Mouse (Mus musculus): Measurements from ENCODE around the gene Uchl3. TPM values are rescaled to one million over a fixed set of nuclear protein-coding genes. Genes with fewer than 3 reads are reported as not detected.

Gene Uchl3
- polyA plus RNA-seq, 1 experiment from 2014 or later = 76.9 TPM

- H3K4me3 ChIP-seq = no peak overlapping the region
- peaks cover 4% of the 10 kb centered on the region; the same call in 1 of the 2 replicates for H3K36me3 ChIP-seq
- ATAC-seq (replicated peaks; ENCODE audit: insufficient number of reproducible peaks, insufficient read depth, low FRiP score, low read depth) = no peak
- 90% methylated on average over 6 of the region's 6 CpGs for WGBS
- H3K4me2 ChIP-seq = no peak overlapping the region
- peaks cover 9% of the 10 kb centered on the region for H3K4me1 ChIP-seq (replicated peaks)
- H3K9ac ChIP-seq = no peak overlapping the region
- no peaks in the 10 kb centered on the region for H3K9me3 ChIP-seq (replicated peaks)
- no peaks in the 10 kb centered on the region for H3K27me3 ChIP-seq
- no peak overlapping the region for H3K27ac ChIP-seq
These were observed 16.4 kb upstream of the Uchl3 start for GRCm38 (mm10) chr14:101637381-101637780.

GRCm38 (mm10) chr14:101640153-101640843 lies 13.5 kb upstream of the Uchl3 start, which contains the start of gene Commd6:
Gene Commd6, minus strand, starts transcription at chr14:101640686.
- Histone ChIP-seq H3K27ac (peak within 1 kb of the TSS; percentile 67), H3K9ac (peak within 1 kb of the TSS; percentile 60), H3K36me3 (no peaks in the 10 kb centered on the region), H3K9me3 (replicated peaks) (no peaks in the 10 kb centered on the region), H3K27me3 (no peaks in the 10 kb centered on the region), H3K4me2 (peak within 1 kb of the TSS; percentile 72), H3K4me3 (peak within 1 kb of the TSS; percentile 64), H3K4me1 (replicated peaks) (peaks cover 9% of the 10 kb centered on the region)
- peak; percentile 96 for ATAC-seq (replicated peaks; ENCODE audit: insufficient number of reproducible peaks, insufficient read depth, low FRiP score, low read depth)
- under 1% methylated on average over 39 of the region's 39 CpGs for WGBS

- 0 out of 2 replicates have a peak, but pooled peaks cover 2% of the 10 kb centered on the region for H3K4me1 ChIP-seq (replicated peaks)
- no peak overlapping the region for H3K27ac ChIP-seq
- H3K9ac ChIP-seq = no peak overlapping the region
- no peaks in the 10 kb centered on the region for H3K27me3 ChIP-seq
- 76% methylated on average over 1 of the region's 1 CpGs for WGBS
- H3K9me3 ChIP-seq (replicated peaks) = no peaks in the 10 kb centered on the region
- no peak overlapping the region for H3K4me2 ChIP-seq
- no peak overlapping the region for H3K4me3 ChIP-seq
- no peaks in the 10 kb centered on the region for H3K36me3 ChIP-seq
- ATAC-seq (replicated peaks; ENCODE audit: insufficient number of reproducible peaks, insufficient read depth, low FRiP score, low read depth) = no peak
These were observed 8.8 kb upstream of the Uchl3 start for GRCm38 (mm10) chr14:101644948-101645347.

GRCm38 (mm10) chr14:101650551-101650950 lies 3.2 kb upstream of the Uchl3 start:
- H3K36me3 ChIP-seq = no peaks in the 10 kb centered on the region
- WGBS = 78% methylated on average over 4 of the region's 4 CpGs
- no peak overlapping the region for H3K27ac ChIP-seq
- no peaks in the 10 kb centered on the region for H3K9me3 ChIP-seq (replicated peaks)
- H3K4me3 ChIP-seq = no peak overlapping the region
- no peak overlapping the region for H3K4me2 ChIP-seq
- ATAC-seq (replicated peaks; ENCODE audit: insufficient number of reproducible peaks, insufficient read depth, low FRiP score, low read depth) = no peak
- peaks cover 7% of the 10 kb centered on the region for H3K4me1 ChIP-seq (replicated peaks)
- no peaks in the 10 kb centered on the region for H3K27me3 ChIP-seq
- no peak overlapping the region for H3K9ac ChIP-seq

GRCm38 (mm10) chr14:101652571-101652970 lies 1.2 kb upstream of the Uchl3 start:
- Histone ChIP-seq H3K9me3 (replicated peaks) (no peaks in the 10 kb centered on the region), H3K9ac (no peak overlapping the region), H3K27me3 (no peaks in the 10 kb centered on the region), H3K36me3 (no peaks in the 10 kb centered on the region), H3K27ac (no peak overlapping the region), H3K4me3 (no peak overlapping the region), H3K4me1 (replicated peaks) (peaks cover 7% of the 10 kb centered on the region), H3K4me2 (no peak overlapping the region)
- WGBS = 75% methylated on average over 6 of the region's 6 CpGs
- no peak for ATAC-seq (replicated peaks; ENCODE audit: insufficient number of reproducible peaks, insufficient read depth, low FRiP score, low read depth)

- ATAC-seq (replicated peaks; ENCODE audit: insufficient number of reproducible peaks, insufficient read depth, low FRiP score, low read depth) = peak; percentile 5; the same call in 1 of the 2 replicates
- H3K27ac ChIP-seq = no peak overlapping the region
- no peaks in the 10 kb centered on the region for H3K27me3 ChIP-seq
- WGBS = under 1% methylated on average over 10 of the region's 10 CpGs
- H3K4me3 ChIP-seq = peak overlapping the region; percentile 99
- H3K9me3 ChIP-seq (replicated peaks) = no peaks in the 10 kb centered on the region
- peak overlapping the region; percentile 96 for H3K4me2 ChIP-seq
- peak overlapping the region; percentile 90 for H3K9ac ChIP-seq
- peaks cover 7% of the 10 kb centered on the region for H3K4me1 ChIP-seq (replicated peaks)
- H3K36me3 ChIP-seq = no peaks in the 10 kb centered on the region
These were observed 751 bp downstream of the Uchl3 start for GRCm38 (mm10) chr14:101654526-101654909.

GRCm38 (mm10) chr14:101656307-101656706 lies 2.5 kb downstream of the Uchl3 start:
- no peak overlapping the region for H3K9ac ChIP-seq
- H3K27me3 ChIP-seq = no peaks in the 10 kb centered on the region
- H3K4me3 ChIP-seq = no peak overlapping the region
- peaks cover 3% of the 10 kb centered on the region; the same call in 1 of the 2 replicates for H3K36me3 ChIP-seq
- no peak for ATAC-seq (replicated peaks; ENCODE audit: insufficient number of reproducible peaks, insufficient read depth, low FRiP score, low read depth)
- 66% methylated on average over 10 of the region's 10 CpGs for WGBS
- H3K9me3 ChIP-seq (replicated peaks) = no peaks in the 10 kb centered on the region
- no peak overlapping the region for H3K27ac ChIP-seq
- no peak overlapping the region for H3K4me2 ChIP-seq
- peaks cover 7% of the 10 kb centered on the region for H3K4me1 ChIP-seq (replicated peaks)

GRCm38 (mm10) chr14:101661654-101662412 lies 8.1 kb downstream of the Uchl3 start:
- Histone ChIP-seq H3K36me3 (peaks cover 3% of the 10 kb centered on the region; the same call in 1 of the 2 replicates), H3K27ac (no peak overlapping the region), H3K4me2 (no peak overlapping the region), H3K9ac (no peak overlapping the region), H3K4me1 (replicated peaks) (no peaks in the 10 kb centered on the region), H3K4me3 (no peak overlapping the region), H3K9me3 (replicated peaks) (no peaks in the 10 kb centered on the region), H3K27me3 (no peaks in the 10 kb centered on the region)
- WGBS = 73% methylated on average over 3 of the region's 3 CpGs
- no peak for ATAC-seq (replicated peaks; ENCODE audit: insufficient number of reproducible peaks, insufficient read depth, low FRiP score, low read depth)

GRCm38 (mm10) chr14:101664274-101664673 lies 10.5 kb downstream of the Uchl3 start:
- 72% methylated on average over 3 of the region's 3 CpGs for WGBS
- no peak overlapping the region for H3K27ac ChIP-seq
- ATAC-seq (replicated peaks; ENCODE audit: insufficient number of reproducible peaks, insufficient read depth, low FRiP score, low read depth) = no peak
- H3K4me3 ChIP-seq = no peak overlapping the region
- H3K9ac ChIP-seq = no peak overlapping the region
- no peaks in the 10 kb centered on the region for H3K4me1 ChIP-seq (replicated peaks)
- no peaks in the 10 kb centered on the region for H3K27me3 ChIP-seq
- no peak overlapping the region for H3K4me2 ChIP-seq
- peaks cover 3% of the 10 kb centered on the region; the same call in 1 of the 2 replicates for H3K36me3 ChIP-seq
- no peaks in the 10 kb centered on the region for H3K9me3 ChIP-seq (replicated peaks)

GRCm38 (mm10) chr14:101666056-101666455 lies 12.3 kb downstream of the Uchl3 start:
- H3K9ac ChIP-seq = no peak overlapping the region
- 86% methylated on average over 7 of the region's 7 CpGs for WGBS
- H3K36me3 ChIP-seq = peaks cover 1% of the 10 kb centered on the region; the same call in 1 of the 2 replicates
- H3K27ac ChIP-seq = no peak overlapping the region
- H3K9me3 ChIP-seq (replicated peaks) = no peaks in the 10 kb centered on the region
- no peak overlapping the region for H3K4me3 ChIP-seq
- H3K27me3 ChIP-seq = no peaks in the 10 kb centered on the region
- no peaks in the 10 kb centered on the region for H3K4me1 ChIP-seq (replicated peaks)
- H3K4me2 ChIP-seq = no peak overlapping the region
- no peak for ATAC-seq (replicated peaks; ENCODE audit: insufficient number of reproducible peaks, insufficient read depth, low FRiP score, low read depth)

GRCm38 (mm10) chr14:101666536-101666935 lies 12.8 kb downstream of the Uchl3 start:
- WGBS = 75% methylated on average over 5 of the region's 5 CpGs
- H3K36me3 ChIP-seq = no peaks in the 10 kb centered on the region
- H3K4me2 ChIP-seq = no peak overlapping the region
- H3K9me3 ChIP-seq (replicated peaks) = no peaks in the 10 kb centered on the region
- H3K27ac ChIP-seq = no peak overlapping the region
- H3K4me1 ChIP-seq (replicated peaks) = no peaks in the 10 kb centered on the region
- no peaks in the 10 kb centered on the region for H3K27me3 ChIP-seq
- H3K4me3 ChIP-seq = no peak overlapping the region
- H3K9ac ChIP-seq = no peak overlapping the region
- no peak for ATAC-seq (replicated peaks; ENCODE audit: insufficient number of reproducible peaks, insufficient read depth, low FRiP score, low read depth)

Data from heart, embryonic 15.5 days (tissue).